Mouse (Mus musculus): ENCODE results near the gene 1700029P11Rik.

1700029P11Rik gene

GRCm38 (mm10) chr15:82014745-82015391 is 34.5 kb downstream of the 1700029P11Rik start:
- no peak for DNase-seq (ENCODE audit: low spot score)

DNA sequence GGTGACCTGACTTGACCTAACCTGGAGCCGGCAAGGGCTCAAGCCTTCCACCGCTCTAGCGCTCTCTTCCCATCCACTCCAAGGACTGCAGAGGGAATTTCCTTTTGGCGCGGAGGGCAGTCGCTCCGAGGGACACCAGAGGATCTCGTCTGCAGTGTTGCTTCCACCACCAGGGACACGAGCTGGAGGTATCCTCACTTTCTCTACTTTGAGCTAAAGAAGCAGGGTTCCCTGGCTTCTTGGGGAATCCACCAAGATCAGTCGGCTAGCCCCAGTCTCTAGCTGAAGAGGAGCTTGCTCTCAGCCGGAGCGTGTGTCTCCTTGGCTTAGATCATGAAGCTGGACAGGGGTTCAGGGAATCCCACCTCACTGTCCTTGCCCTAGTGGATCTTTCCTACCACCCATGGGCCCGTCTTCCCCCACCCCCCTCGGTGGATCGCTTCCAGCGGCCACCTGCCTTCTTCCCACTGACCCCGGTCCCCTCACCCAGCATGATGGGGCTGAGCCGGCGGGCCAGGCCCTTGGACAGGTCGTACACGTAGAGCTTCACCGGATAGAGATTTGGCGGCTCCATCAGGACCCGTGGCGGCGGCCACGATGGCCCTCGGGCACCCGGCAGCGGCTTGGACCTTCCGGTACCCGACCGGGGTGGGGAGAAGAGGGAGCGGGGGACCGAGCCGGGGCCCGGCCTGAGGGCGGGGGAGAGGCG is 35.2 kb downstream of the 1700029P11Rik start:
- DNase-seq (ENCODE audit: low spot score), result no peak

DNA sequence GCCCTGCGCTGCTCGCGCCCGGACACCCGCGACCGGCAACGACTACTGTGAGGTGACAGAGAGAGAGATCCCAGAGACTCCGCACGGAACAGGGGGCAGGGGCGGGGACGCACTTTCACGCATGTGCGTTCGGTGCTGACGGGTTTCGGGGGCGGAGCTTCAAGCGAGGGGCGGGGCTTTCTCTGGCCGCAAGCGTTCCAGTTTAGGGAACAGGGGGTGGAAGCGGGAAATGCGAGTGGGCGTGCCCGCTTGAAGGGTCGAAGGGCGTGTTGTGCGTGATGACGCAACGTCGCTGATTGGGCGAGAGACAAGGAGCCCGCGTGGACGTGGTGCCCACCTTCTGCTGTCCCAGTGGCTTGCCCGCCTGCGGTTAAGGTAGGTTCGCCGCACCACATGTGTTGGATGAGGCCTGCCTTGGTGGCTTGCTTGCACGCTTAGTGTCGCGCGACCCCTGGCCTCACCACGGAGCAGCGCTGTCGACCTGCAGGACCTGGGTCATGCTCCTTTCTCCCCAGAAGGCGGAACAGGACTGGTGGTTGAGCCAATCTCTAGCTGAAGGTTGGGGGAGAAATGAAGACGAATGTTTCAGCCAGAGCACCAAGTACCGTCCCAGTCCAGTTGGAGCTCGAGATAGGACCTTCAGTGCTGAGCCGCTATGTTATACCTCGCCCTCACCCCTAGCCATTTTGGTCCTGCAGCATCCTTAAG is 35.9 kb downstream of the 1700029P11Rik start:
- DNase-seq (ENCODE audit: low spot score), result peak; percentile 99

DNA sequence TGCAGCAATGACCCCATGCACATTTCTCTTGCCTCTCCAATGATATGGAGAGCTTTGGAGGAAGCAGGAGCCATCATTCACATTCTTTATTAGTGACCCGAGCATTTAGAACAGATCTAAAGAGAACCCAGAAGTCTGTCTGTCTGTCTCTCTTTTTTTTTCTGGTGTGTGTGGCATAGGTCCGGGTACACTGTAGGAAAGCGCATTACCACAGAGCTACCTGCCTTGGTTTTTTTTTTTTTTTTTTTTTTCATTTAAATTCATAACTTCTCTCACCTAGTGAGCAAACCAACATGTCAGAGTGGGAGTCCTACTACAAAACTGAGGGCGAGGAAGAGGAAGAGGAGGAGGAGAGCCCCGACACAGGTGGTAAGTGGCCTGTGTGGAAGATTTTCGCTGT is 36.5 kb downstream of the 1700029P11Rik start:
- DNase-seq (ENCODE audit: low spot score), result no peak

- DNase-seq (ENCODE audit: low spot score), result no peak
These were observed 37.1 kb downstream of the 1700029P11Rik start for GRCm38 (mm10) chr15:82017461-82017860.

DNA sequence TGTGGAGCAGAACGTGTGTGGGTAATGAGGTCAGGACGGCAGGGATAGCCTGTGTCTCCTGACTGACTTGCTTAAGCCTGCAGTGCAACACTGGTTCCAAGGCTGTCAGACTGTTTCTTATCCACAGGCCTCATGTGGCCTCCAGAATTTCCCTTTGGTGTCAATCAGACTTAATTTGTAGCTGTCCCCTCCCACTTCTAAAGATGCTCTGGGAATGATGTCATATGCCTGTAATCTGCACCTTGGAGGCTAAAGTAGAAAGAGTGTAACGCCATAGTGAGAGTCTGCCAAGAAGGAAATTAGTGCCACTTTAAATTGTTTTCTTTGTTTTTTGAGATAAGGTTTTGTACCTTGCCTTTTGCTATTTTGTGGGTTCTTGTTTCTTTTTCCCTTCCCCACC is 38.9 kb downstream of the 1700029P11Rik start:
- DNase-seq (ENCODE audit: low spot score), result no peak

- DNase-seq (ENCODE audit: low spot score), result no peak
These were observed 42.3 kb downstream of the 1700029P11Rik start for GRCm38 (mm10) chr15:82022535-82023088.

- DNase-seq (ENCODE audit: low spot score), result no peak
These were observed 43.8 kb downstream of the 1700029P11Rik start for GRCm38 (mm10) chr15:82023965-82024635.

DNA sequence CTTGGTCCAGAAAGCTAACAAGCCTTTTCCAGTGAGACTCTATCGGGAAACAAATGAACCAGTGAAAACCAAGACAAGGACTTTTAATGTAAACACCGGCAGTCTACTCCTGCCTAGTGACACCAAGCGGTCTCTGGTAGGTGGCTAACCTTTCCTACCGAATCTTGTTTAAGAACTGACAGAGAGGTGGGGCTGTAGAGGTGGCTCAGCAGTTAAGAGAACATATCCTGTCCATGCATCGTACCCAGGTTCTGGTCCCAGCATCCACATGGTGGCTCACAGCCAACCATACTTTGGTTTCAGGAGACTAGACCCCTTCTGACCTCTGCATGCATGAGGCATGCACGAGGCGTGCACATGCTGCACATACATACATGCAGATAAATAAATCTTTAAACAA is 46.9 kb downstream of the 1700029P11Rik start:
- no peak for DNase-seq (ENCODE audit: low spot score)

DNA sequence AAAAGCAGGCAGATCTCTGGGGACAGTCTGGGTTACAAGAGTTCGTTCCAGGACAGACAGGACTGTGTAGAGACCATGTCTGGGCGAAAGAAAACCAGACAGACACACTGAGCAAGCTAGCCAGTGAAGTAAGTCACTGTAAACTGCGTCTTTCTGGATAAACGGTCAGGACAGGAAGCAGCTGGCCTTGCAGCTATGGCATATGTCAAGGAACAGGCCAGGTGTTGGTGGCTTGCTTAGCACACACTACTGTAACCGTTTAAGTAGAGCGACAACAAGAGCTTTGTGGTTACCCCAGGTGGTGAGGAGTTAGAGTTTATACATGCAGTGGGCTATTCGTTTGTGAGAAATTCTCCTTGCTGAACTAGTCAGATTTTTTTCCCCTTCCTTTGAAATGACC is 47.4 kb downstream of the 1700029P11Rik start:
- DNase-seq (ENCODE audit: low spot score), result no peak

Data from left cerebral cortex, adult 11 months (tissue).